Comparison of ENCODE assay signal across 11 mouse cellular contexts in the genomic region with DNA sequence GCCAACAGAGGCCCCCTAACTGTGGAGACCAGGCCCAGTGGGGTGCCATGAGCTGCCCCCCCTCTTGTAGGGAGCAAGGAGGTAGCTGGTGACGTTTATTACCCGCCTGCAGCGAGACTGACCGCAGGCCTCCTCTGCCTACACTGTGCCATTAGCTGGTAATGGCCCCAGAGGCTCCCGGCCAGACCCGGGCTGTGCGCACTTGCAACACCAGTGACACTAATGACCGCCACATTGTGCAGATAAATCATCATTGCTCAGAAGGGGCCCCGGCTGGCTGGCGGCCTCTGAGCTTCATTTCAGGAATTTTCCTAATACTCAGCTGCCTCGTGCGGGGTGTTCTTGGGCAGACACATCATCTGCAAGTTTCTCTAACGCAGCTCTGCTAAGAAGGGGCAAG.
A peak's percentile ranks its signal among the peaks of the same experiment; 100 is the strongest.
DNase-seq lines count a peak whose midpoint lies in the region; ATAC-seq lines count a peak whose summit lies in the region.
"Had no signal": no experiment of that assay in that cellular context is flagged by ENCODE, and none has a peak within 500 bp of the region (broad histone marks: within the 10 kb centered on the region; RNA-seq: fewer than 3 reads in every experiment).

No protein-coding gene starts in this region.

- no peaks in the 10 kb centered on the region for H3K36me3 ChIP-seq in lung, embryonic 15.5 days
- no peaks in the 10 kb centered on the region for H3K36me3 ChIP-seq in limb, embryonic 11.5 days (ENCODE audit: control insufficient read depth, insufficient read depth, low read length)

- WGBS in lung, embryonic 15.5 days: 54% methylated on average over 13 of the region's 13 CpGs
- WGBS in limb, embryonic 11.5 days: 7% methylated on average over 13 of the region's 13 CpGs

- peak; percentile 75 for ATAC-seq in lung, embryonic 15.5 days (ENCODE audit: borderline replicate concordance, extremely low read depth, low FRiP score, low TSS enrichment)
- no peak for ATAC-seq in limb, embryonic 11.5 days (ENCODE audit: insufficient number of reproducible peaks, low FRiP score, low TSS enrichment, low read depth)
- ATAC-seq: intestine, postnatal 0 days had no signal

- no peaks in the 10 kb centered on the region for H3K9me3 ChIP-seq in lung, embryonic 15.5 days
- no peaks in the 10 kb centered on the region for H3K9me3 ChIP-seq in limb, embryonic 11.5 days (ENCODE audit: control insufficient read depth, low read length)
- H3K9me3 ChIP-seq: limb, embryonic 13.5 days had no signal

- no peak for DNase-seq in lung, postnatal 25 days (ENCODE audit: low spot score)
- peak; percentile 44 to 63 for DNase-seq in adrenal gland, postnatal 36 days
- DNase-seq in limb, embryonic 11.5 days (ENCODE audit: low spot score): peak; percentile 74
- peak; percentile 45 for DNase-seq in retina, embryonic 14.5 days (ENCODE audit: low spot score)
- no peak for DNase-seq in gastrocnemius, postnatal 4 days (ENCODE audit: low spot score in 2 of 2)
- DNase-seq in urinary bladder, postnatal 14 days (ENCODE audit: low spot score): no peak
- DNase-seq: heart, adult 11 months; thymus, postnatal 25 days had no signal

- no peak overlapping the region for H3K4me3 ChIP-seq in lung, embryonic 15.5 days
- no peak overlapping the region for H3K4me3 ChIP-seq in limb, embryonic 11.5 days (ENCODE audit: low read depth, low read length)
- H3K4me3 ChIP-seq: limb, embryonic 13.5 days had no signal

- H3K27me3 ChIP-seq in lung, embryonic 15.5 days: no peaks in the 10 kb centered on the region
- no peaks in the 10 kb centered on the region for H3K27me3 ChIP-seq in limb, embryonic 11.5 days (ENCODE audit: control insufficient read depth, insufficient read depth, low read length)
- H3K27me3 ChIP-seq: limb, embryonic 13.5 days had no signal

- no peak overlapping the region for H3K9ac ChIP-seq in lung, embryonic 15.5 days
- H3K9ac ChIP-seq in limb, embryonic 11.5 days (ENCODE audit: low read length): no peak overlapping the region
- H3K9ac ChIP-seq: limb, embryonic 13.5 days had no signal

- no peak overlapping the region; the same call in 1 of the 2 replicates for H3K4me2 ChIP-seq in lung, embryonic 15.5 days
- H3K4me2 ChIP-seq in limb, embryonic 11.5 days (ENCODE audit: low read depth, severe bottlenecking): no peak overlapping the region
- H3K4me2 ChIP-seq: limb, embryonic 13.5 days had no signal

- H3K4me1 ChIP-seq in lung, embryonic 15.5 days: peaks cover 46% of the 10 kb centered on the region
- peaks cover 27% of the 10 kb centered on the region for H3K4me1 ChIP-seq in limb, embryonic 11.5 days (ENCODE audit: control insufficient read depth, insufficient read depth, low read length)

- H3K27ac ChIP-seq in lung, embryonic 15.5 days: no peak overlapping the region
- peak overlapping the region; percentile 18; the same call in 1 of the 2 replicates for H3K27ac ChIP-seq in limb, embryonic 11.5 days (replicated peaks; ENCODE audit: low read depth, low read length)
- H3K27ac ChIP-seq: limb, embryonic 13.5 days had no signal

Comparison
In these comparisons a context has a peak if more than half of its experiments do, and no peak if none do; other contexts are left out.
1. DNase-seq: peak in adrenal gland, postnatal 36 days (2 of 2), limb, embryonic 11.5 days (single experiment) and retina, embryonic 14.5 days (single experiment); none in lung, postnatal 25 days (single experiment), gastrocnemius, postnatal 4 days (0 of 2) and urinary bladder, postnatal 14 days (single experiment).